Mouse (Mus musculus) embryo, embryonic 11 days (tissue): ENCODE measurements around the gene Ggct.
"Not testable (repeated sequence)": the region's sequence is repeated elsewhere in the genome, so short reads cannot be mapped to it uniquely, and the experiment has no call there.

ENCODE experiments used
- DNase-seq: peaks from one replicate; pipeline ENCODE4 v3.0.0-alpha.2; 2015

Gene Ggct

DNA sequence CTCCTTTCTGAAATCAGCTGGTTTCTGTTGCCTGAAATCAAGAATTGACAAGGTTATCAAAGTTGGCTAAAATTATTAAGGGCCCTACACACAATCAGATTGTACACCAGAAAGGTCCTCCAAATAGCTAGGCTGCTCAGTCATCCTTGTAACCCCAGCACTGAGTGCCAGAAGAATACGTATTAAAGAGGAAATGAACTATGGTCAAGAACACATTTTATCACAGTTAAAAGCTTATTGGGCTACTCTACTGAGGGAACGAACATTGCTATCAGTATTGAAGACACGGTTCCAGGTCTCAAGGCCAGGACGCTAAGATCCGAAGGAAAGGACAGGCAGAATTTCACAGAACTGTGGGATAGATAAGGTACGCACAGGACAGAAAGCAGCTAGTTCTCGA is 609 bp downstream of the Ggct start:
- DNase-seq = no peak

DNA sequence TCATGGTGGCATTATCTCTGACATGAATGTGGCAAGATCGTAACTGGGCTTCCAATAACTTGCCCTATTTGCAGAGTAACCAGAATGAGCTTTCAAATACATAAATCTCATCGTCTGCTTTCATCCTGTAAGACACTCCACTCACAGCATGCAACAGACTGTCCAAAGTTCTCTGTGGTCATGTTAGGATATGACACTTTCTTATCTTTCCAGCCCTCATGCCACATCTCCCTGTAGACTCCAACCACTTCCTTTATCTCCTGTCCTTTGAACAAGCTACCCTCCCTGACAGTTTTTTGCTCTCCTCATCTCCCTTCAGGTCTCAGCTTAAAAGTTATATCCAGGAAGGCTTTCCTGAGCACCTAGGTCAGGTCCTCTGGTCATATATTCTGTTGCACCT is 1.6 kb downstream of the Ggct start:
- DNase-seq = no peak

- DNase-seq = no peak
These were observed 4.6 kb downstream of the Ggct start for GRCm38 (mm10) chr6:54988141-54988540.

- no peak for DNase-seq
These were observed 8.7 kb downstream of the Ggct start for GRCm38 (mm10) chr6:54984096-54984495.

GRCm38 (mm10) chr6:54983526-54984050 is 9.2 kb downstream of the Ggct start:
- DNase-seq = no peak

DNA sequence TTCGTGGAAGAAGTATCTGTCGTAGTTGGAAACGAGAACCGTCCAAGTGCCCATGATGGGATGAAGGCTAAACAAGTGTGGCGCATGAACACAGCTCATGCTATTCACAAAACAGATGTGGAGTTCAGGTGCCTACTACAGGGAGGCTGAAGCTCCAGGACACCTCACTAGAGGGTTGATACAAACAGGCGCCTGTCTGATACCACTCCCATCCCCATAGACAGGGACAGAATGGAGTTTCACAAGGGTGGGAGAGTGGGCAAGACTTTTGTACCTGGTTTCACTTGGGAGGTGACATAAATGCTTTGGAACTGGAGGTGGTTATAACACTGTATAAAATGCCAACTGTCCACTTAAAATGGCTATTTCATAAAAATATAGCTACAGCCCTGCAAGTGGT is 13.3 kb downstream of the Ggct start:
- no peak for DNase-seq

DNA sequence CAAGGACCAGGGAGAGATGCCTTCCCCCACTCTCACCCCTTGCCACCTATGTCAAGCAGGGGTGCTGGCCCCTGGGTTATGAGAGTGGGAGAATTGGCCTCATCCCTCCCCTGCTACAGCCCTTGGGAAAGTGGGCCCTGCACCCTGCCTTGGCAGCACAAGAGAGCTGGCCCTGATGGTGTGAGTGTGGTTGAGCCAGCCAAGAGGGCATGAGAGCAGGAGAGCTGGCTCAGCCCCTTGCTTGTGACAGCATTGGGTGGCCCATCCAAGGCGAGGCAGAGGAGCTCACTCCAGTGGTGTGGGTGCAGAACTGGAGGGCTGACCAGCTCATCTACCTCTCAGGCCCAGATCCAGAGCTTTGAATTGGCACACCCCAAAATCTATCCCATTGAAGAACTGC is 17.1 kb downstream of the Ggct start:
- DNase-seq = no peak

DNA sequence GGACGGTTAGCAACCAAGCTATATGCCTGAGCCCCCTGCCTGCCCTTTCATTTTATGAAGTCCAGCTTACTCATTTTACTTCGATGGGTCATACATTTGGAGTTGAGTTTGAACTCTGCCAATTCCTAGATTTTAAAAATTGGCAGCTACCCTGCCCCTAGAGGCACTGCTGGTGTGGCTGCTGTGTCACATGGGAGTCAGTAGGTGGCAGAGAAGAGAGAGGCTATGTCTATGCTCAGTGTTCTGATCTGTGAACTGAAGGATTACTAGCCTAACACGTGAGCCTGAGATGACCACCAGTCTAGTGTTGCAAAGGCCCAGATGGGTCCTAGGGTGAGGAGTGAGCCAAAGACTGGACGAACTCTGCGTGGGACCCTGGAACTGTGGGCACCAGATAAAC is 18.2 kb downstream of the Ggct start:
- peak; percentile 18 for DNase-seq

DNA sequence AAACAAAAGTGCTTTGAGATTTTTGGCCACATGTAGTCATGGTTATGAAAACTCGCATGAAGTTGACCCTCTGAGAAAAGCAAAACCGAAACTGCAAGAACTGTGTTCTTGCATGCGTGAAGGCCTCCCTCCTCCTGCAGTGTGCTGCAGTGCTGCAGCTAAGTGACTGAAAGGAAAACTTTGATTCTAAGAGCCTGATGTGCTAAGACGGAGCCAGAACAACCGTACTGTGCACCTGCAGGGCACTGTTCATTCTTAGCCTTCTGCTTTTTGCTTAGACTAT is 19.9 kb downstream of the Ggct start:
- DNase-seq = peak; percentile 14

DNA sequence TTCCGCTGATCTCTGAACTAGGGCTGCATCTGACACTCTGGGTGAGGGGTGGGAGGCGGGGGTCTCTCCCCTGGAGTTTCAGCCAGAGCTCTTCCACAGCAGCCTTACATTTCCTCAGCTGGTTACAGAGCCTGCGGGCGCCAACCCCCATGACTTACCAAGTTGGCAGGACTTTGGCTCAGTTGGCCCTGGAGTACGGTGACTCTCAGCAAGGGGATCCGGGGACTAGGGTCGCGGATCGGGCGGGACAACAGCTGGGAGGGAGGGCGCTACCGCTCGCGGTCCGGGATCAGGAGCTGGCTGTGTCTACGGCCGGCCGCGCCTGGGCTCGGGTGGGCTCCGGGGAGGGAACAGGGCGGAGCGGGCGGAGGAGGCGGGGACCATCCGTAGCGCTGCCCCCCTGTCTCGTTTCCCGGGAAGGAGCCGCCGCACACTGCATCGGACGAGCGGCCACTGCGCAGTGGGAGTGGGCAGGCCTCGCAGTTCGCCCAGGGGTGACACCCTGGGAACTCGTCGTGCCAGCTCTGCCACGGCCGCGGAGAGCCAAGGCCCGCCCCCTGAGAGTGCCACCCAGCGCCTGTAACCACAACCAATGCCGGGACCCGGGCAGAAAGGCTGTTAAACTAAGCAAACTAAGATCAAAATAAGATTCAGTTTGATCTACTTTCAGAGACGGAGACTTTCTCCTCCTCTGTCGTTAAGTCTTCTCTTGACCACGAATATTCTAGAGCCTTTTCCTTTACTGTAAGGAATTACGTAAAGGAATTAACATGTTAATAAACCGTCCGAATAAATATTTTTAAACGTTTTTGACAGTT is 20.4 kb downstream of the Ggct start, which contains the start of gene Nod1:
Nod1 (minus strand) TSS at position 502 of the 818 bp plus-strand sequence.
- peak; percentile 76 for DNase-seq

- no peak for DNase-seq
These were observed 21.0 kb downstream of the Ggct start for GRCm38 (mm10) chr6:54971731-54972110.

- no peak for DNase-seq
These were observed 22.2 kb downstream of the Ggct start for GRCm38 (mm10) chr6:54970506-54970905.

DNA sequence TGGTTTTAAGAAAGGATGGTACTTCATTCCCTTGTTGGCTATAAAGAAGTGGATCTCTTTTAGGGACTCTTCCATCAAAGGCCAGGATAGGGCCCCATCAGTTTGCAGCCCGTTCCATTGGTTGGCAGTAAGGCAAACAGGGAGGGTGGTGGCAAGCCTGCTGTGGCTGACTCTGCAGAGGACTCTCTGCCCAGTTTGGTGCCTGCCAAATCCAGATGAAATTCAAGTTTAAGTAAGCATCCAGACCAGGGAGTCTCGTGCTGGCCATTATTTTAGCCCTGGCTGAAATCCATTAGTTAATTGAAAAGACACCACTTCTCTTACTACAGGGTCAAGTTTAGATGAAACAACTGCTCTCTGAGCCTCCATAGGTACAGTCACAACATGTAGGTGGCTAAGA is 22.9 kb downstream of the Ggct start:
- no peak for DNase-seq

GRCm38 (mm10) chr6:54967591-54967990 is 25.2 kb downstream of the Ggct start:
- DNase-seq = no peak

DNA sequence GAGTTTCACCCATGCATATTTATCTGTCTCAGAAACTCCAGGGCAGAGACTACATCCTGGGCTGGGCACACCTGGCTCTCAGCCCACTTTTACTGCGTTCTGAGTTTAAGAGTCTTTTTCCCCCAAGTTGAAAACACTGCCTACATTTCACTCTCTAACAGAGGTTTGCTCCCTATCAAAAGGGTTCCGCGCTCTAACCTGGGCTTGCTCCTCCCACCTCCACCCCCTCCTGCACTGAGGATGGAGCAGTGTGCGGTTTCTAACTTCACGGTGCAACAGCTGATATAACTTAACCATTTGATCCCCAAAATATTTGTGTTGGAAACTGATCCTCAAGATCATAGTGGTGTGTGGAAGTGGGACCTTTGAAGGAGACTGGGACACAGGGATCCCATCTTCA is 27.5 kb downstream of the Ggct start:
- no peak for DNase-seq

DNA sequence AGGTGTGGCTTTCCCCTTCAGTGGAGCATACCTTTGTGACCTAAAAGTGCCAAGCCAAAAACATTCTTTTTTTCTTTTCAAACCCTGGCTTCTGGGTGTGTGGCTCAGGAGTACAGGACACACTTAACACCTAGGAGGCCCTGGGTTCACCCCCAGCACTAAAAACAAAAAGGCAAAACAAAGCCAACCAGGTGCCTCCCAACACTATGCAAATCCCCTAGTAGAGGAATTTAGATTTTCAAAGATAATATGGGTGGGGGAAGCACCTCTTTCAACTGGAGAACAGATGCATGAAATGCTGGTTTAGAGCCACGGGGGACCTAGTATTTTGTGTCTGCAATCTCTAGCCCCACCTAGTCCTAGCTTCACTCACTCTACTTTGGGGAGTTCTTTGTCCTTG is 28.0 kb downstream of the Ggct start:
- DNase-seq = no peak

GRCm38 (mm10) chr6:54963599-54963998 is 29.2 kb downstream of the Ggct start:
- DNase-seq = no peak

DNA sequence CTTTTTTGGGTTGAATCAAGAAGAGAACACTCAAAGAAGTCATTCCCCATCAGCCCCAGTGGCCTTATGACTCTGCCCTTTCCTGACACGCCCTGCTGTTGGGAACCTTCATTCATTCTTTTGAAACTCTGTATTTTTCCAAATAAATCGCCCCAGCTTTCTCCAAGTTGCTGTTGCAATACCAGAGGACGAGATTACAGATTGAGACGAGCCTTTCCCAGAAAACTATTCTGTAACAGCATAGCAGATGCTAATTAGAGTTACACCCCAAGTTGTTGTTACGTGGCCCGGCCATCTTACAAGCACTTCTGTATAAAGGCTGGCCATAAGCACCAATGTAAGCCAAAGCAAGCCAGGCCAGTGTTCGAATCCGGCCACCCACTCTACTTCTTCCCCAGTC is 35.1 kb downstream of the Ggct start:
- no peak for DNase-seq

DNA sequence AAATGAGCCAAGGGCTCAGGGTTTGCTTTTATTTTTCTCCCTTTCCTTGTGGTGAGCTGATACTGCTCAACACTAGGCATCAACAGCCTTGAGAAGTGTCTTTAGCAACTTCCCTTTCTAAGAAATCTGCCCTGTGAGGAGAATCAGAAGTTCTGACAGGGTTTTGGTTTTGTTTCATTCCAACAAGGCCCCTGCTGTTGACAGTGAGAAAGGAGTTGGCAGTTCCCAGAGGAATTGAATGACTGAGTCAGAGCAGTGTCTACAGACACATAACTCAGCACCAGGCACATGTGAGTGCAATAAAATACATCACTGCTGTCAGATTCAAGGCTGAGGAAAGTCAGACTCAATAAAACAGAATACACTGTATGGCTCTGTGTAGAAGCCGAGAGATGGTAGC is 36.3 kb downstream of the Ggct start:
- peak; percentile 42 for DNase-seq

DNA sequence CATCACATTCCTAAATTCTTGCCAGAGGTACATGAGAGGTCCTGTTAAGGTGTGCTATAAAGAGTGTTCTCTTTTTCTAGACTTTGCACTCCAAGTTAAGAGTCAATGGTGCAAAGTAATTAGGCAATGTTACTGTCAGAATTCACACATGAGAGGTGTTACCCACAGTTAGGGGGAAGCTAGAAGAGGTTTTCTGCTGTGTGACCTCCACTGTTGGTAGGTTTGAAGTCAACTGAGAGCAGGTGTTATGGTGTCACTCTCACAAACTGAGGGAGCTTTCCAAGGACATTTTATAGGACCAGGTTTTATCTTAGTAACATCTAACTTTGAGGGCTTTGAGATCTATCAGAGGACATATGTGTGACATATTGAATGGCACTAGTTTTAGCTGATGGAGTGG is 36.8 kb downstream of the Ggct start:
- no peak for DNase-seq

- no peak for DNase-seq
These were observed 37.9 kb downstream of the Ggct start for GRCm38 (mm10) chr6:54954659-54955414.

DNA sequence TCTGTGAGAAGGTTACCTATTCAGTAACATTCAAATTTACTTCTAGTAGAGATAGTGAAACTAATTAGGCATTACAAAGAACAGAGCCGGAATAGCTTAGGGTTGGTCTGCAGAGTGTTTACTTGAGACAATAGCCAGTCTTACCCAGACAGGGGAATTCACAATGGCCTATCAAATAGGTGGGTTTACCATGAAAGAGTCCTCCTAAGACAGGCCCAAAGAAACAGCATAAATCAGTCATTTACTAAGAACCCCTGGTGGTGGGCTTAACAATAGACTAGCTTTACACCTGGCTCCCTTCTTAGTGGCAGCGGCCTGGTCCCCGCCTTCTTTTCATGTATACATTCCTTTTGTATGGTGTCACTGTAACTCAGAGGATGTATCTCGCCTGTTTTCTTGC is 39.4 kb downstream of the Ggct start:
- not testable (repeated sequence) for DNase-seq

- DNase-seq = no peak
These were observed 40.2 kb downstream of the Ggct start for GRCm38 (mm10) chr6:54952542-54952941.

GRCm38 (mm10) chr6:54948682-54949081 is 44.1 kb downstream of the Ggct start:
- DNase-seq = no peak
